Mouse (Mus musculus): ENCODE measurements around the gene Ehmt2.

Gene Ehmt2

GRCm38 (mm10) chr17:34924258-34924657 lies 26.0 kb downstream of the Ehmt2 start:
- no peak for DNase-seq (ENCODE audit: low read depth, low spot score)

DNA sequence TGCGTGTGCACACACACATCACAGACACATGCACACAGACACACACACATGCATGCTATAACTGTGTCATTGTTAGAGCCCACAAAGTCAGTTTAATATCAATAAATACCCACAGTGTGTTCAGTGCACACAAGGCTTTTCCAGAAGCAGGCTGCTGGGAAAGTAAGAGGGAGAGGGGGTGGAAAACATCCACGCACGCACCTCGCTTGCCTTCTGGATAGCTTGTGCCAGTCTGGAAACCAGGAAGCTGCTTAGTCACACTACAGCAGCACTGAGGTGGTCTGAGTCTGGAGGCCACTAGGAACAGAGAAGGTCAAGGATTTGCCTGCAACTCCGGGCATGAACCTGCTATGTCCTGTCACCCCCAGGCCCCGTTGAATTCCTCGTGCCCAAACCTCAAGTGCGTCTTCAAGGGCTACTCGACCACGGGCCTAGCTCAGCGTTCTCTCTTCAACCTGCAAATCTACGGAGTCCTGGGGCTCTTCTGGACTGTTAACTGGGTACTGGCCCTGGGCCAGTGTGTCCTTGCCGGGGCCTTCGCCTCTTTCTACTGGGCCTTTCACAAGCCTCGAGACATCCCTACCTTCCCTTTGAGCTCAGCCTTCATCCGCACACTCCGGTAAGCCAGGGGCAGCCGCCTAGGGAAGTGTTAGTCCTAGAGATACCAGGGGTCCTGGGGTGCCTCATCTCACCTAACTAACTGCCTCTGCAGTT lies 29.2 kb downstream of the Ehmt2 start:
- no peak for DNase-seq (ENCODE audit: low read depth, low spot score)

GRCm38 (mm10) chr17:34928841-34929240 lies 30.6 kb downstream of the Ehmt2 start:
- peak; percentile 82 for DNase-seq (ENCODE audit: low read depth, low spot score)

GRCm38 (mm10) chr17:34931061-34931734 lies 32.9 kb downstream of the Ehmt2 start, which contains the start of gene Neu1:
Gene Neu1 (plus strand): TSS chr17:34931253.
- peak; percentile 99 for DNase-seq (ENCODE audit: low read depth, low spot score)

DNA sequence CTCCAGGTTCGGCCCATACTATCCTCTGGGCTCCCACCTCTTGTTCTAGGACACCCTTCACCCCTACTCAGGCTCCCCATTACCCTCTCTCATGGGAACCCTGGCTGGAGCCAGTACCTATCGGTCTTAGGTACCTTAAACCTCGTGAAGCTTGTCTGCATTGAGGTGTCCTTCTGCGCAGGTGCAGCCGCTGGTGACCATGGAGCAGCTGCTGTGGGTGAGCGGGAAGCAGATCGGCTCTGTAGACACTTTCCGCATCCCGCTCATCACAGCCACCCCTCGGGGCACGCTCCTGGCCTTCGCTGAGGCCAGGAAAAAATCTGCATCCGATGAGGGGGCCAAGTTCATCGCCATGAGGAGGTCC lies 33.4 kb downstream of the Ehmt2 start:
- DNase-seq (ENCODE audit: low read depth, low spot score): no peak

GRCm38 (mm10) chr17:34932287-34932686 lies 34.0 kb downstream of the Ehmt2 start:
- no peak for DNase-seq (ENCODE audit: low read depth, low spot score)

DNA sequence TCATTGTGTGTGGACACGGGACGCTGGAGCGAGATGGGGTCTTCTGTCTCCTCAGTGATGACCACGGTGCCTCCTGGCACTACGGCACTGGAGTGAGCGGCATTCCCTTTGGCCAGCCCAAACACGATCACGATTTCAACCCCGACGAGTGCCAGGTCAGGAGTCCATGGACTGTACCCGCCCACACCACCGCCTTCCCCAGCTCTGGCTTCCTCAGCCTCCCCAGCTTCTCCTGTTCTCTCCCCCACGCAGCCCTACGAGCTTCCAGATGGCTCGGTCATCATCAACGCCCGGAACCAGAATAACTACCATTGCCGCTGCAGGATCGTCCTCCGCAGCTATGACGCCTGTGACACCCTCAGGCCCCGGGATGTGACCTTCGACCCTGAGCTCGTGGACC lies 35.8 kb downstream of the Ehmt2 start:
- DNase-seq (ENCODE audit: low read depth, low spot score): no peak

DNA sequence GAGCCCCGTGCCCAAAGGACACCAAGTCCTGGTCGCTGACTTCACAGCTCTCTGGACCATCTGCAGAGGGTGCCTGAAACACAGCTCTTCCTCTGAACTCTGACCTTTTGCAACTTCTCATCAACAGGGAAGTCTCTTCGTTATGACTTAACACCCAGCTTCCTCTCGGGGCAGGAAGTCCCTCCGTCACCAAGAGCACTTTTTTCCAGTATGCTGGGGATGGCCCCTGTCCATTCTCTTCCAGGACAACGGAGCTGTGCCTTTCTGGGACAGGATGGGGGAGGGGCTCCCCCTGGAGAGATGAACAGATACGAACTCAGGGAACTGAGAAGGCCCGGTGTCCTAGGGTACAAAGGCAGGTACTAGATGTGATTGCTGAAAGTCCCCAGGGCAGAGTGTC lies 36.6 kb downstream of the Ehmt2 start:
- DNase-seq (ENCODE audit: low read depth, low spot score): no peak

DNA sequence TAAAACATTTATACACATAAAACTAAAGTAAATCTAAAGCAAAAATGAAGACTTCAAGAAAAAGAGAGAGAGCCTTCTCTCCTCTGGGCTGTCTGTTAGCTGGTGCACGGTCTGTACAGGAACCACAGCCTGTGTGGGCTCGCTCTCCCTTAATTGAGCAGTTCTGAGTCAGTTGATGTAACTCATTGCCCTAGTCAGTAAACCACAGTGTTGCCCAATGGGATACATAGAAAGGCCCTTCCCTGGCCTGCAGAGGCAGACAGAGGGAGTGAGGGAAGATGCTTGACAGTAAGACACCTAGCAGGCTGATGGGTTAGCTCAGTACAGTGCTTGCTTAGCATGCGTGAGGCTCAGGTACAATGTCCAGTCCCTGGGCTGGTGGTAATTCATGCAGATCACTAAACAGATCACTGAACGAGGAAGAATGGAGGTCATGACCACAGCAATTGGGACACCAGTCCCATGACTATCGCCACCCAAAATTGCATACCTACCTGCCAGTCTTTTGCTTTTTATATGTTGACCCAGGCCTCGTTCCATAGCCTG lies 39.8 kb downstream of the Ehmt2 start:
- DNase-seq (ENCODE audit: low read depth, low spot score): no peak

DNA sequence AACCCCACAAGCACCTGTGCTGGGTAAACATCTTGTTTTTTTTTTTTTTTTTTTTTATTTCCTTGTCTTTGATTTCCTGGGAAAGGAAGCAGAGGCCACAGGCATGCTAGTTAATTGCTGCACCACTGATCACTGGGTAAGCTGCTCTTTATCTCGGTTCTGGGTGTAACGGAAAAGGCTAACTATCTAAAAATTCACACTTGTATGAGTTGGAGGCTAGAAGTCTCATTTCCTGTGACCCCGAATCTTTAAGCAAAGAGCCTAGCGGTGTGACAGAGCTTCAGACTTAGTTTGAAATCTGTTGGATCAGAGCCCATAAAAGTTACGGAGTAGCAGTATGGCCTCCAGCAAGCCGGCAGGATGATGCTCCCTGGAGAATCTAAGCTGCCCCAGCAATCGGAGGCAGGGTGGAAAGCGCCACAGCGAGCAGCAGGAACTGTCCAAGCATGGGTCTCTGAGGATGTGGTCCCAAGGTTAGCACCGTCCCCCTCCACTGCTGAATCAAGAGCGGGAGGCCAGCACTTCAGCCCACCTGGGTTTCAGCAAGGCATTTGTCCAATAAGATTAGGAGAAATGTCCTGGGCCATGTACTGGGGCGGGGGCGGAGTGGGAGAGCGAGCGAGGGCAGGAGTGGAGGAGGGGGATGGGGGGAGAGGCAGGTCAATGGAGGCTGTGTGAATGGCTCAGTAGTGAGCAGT lies 43.2 kb downstream of the Ehmt2 start:
- peak; percentile 74 for DNase-seq (ENCODE audit: low read depth, low spot score)

DNA sequence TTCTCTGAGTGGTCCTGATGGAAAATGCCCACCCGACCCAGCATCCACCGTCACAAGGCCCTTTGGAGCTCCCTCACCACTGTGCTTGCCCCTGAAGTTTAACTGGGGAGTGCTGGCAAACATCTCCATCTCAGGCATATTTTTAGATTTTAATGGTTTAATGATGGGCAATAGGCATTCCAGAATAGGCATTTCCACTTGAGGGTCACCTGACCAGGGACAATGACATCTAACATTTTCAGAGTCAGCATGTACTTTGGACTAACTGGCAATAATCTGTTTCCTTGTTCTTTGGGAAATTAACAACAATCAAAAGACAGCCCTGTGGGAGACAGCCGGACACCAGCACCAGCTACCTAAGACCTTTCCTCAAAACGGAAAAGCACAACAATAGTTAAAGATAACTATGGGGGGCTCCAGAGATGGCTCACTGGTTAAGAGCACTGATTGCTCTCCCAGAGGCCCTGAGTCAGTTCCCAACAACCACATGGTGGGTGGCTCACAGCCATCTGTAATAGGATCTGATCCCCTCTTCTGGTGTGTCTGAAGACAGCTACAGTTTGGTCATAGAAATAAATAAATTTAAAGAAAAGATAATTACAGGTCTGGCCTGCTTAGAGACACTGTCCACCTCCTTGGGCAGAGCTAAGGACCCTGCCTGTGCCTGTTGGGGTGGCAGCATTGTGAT lies 45.0 kb downstream of the Ehmt2 start:
- DNase-seq (ENCODE audit: low read depth, low spot score): no peak

GRCm38 (mm10) chr17:34944362-34944761 lies 46.1 kb downstream of the Ehmt2 start:
- DNase-seq (ENCODE audit: low read depth, low spot score): no peak

GRCm38 (mm10) chr17:34946486-34947140 lies 48.3 kb downstream of the Ehmt2 start:
- no peak for DNase-seq (ENCODE audit: low read depth, low spot score)

- DNase-seq (ENCODE audit: low read depth, low spot score): peak; percentile 70
Observed at GRCm38 (mm10) chr17:34947606-34948005, 49.3 kb downstream of the Ehmt2 start.

DNA sequence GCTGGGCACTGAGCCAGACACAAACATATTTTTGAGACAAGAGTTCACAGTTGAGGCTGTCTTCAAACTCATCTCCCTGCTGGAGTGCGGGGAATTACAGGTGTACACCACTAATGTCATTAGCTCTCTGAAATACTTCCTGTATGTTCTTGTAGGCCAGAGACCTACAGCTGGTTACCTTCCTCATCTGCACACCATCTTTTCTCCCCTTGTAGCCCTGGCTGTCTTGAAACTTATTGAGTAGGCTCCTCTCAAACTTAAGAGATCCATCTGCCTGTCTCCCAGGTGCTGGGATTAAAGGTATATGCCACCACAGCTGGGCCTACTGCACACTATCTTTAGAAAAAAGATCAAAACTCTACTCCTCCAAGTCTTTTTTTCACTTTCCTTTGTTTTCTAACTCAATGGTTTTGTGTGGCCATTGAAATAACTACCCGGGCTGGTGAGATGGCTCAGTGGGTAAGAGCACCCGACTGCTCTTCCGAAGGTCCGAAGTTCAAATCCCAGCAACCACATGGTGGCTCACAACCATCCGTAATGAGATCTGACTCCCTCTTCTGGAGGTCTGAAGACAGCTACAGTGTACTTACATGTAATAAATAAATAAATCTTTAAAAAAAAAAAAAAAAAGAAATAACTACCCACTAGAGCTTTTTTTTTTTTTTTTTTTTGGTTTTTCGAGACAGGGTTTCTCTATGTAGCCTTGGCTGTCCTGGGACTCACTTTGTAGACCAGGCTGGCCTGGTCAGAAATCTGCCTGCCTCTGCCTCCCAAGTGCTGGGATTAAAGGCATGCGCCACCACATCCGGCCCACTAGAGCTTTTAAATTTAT lies 50.7 kb downstream of the Ehmt2 start:
- peak; percentile 52 for DNase-seq (ENCODE audit: low read depth, low spot score)

- peak; percentile 91 for DNase-seq (ENCODE audit: low read depth, low spot score)
Observed at GRCm38 (mm10) chr17:34949553-34949969, 51.3 kb downstream of the Ehmt2 start.

DNA sequence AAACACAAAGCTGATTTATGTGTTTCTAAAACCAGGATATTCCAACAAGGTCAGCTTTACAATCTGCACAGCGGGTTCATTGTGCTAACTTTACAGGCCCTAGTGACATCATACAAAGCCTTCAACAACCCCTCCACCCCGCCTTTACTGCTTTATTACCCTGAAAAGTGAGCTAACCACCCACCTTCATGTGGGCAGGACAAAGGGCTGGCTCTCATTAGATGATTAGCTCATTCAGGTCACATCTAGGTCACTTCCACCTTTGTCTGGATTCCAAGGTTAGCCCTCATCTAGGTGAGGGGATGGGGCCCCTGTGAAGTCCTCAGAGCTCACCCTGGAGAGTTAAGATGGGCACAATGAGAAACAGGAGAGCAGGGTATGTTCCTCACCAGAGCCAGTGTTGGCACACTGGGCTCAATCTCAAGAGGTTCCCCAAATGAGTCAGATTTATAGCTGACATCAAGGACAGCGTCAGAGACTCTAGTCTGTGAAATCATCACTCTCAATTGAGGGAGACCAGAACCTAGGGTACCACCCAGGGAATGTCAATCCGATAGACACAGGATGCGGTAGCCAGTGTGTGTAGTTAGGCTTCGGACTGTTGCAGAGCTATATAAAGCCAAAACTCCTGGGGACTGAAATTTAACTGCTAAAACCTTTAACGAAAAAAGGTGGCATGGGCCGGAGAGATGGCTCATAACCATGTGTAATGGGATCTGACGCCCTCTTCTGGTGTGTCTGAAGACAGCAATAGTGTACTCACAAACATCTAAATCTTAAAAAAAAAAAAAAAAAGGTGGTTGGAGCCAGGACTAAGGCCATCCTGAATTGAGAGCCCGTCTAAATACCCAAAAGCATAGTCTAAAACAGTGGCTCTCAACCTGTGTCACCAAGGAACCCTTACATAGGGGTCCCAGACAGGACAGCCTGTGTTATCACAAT lies 52.5 kb downstream of the Ehmt2 start:
- DNase-seq (ENCODE audit: low read depth, low spot score): peak; percentile 88

GRCm38 (mm10) chr17:34951636-34952377 lies 53.5 kb downstream of the Ehmt2 start:
- no peak for DNase-seq (ENCODE audit: low read depth, low spot score)

All from R1 (cell line).